Mouse (Mus musculus): ENCODE data around the gene Dync2li1. TPM values are rescaled to one million over a fixed set of nuclear protein-coding genes. Genes with fewer than 3 reads are reported as not detected.

The Dync2li1 gene
- total RNA-seq, 2 experiments from 2014 or later: 22.1 to 24.3 TPM

DNA sequence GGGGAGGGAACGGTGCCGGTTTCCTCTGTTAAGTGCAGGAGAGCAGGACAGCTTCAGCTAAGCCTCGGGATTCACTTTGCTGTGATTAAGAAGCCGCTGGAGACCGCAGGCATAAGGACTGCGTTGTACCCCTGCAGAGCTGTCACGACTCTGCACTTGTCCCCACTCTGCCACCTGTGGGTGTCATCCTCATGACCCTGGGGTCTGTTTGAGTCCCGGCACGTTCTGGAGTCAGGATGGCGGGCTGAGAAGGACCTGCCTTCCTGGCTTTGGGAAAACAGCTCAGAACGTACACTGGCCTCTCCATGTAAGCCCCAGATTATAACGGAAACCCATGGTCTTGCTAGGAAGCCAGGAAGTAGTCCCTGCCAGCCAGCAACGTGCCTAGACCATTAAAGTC is 19.3 kb upstream of the Dync2li1 start:
- intact Hi-C loops (cut with DNase I): no loop called here
- no peak for DNase-seq (ENCODE audit: low spot score in 2 of 2)

GRCm38 (mm10) chr17:84607617-84608016 is 18.7 kb upstream of the Dync2li1 start:
- intact Hi-C loops (cut with DNase I): no loop called here

GRCm38 (mm10) chr17:84608606-84609005 is 17.7 kb upstream of the Dync2li1 start:
- DNase-seq (ENCODE audit: low spot score in 2 of 2): no peak
- intact Hi-C loops (cut with DNase I): no loop called here

More at GRCm38 (mm10) chr17:84607617-84608016, 18.7 kb upstream of the Dync2li1 start:
- no peak for DNase-seq (ENCODE audit: low spot score in 2 of 2)

DNA sequence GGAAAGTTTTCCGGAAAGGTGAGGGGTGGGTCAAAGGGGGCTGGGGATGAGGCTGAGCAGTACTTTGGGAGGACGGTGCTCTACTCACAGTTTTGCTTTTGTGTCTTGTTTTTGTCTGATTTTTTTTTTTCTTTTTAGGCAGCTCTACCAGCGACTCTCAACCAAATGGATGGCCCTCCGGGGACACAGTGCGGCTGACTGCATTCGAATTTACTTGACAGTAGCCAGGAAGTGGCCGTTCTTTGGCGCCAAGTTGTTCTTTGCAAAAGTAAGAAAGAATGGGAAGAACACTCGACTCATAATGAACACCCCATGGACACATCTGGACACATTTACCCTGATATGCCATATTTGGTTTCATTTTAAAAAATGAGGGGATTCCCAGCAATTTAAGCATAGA is 14.8 kb upstream of the Dync2li1 start:
- no peak for DNase-seq (ENCODE audit: low spot score in 2 of 2)
- intact Hi-C loops (cut with DNase I): no loop called here

DNA sequence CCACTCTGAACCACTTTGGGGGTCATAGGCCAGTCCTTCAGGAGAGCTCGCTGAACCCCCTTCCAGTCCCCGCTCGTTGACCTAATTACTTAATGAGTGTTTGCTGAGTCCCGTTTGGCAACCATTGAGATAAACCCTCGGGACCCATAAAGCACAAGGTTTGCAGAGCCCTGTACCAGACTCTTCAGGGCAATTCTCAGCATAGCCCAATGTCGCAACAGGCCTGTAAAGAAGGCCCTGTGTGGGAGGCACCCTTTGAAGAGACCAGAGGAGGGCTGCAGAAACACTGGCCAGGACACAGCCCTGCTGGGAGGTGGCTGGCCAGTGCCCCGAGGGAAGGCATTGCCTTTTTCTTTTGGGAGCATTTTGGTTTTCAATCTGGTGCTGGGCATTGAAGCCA is 14.3 kb upstream of the Dync2li1 start:
- intact Hi-C loops (cut with DNase I): no loop called here
- no peak for DNase-seq (ENCODE audit: low spot score in 2 of 2)

GRCm38 (mm10) chr17:84615811-84616210 is 10.5 kb upstream of the Dync2li1 start:
- intact Hi-C loops (cut with DNase I): no loop called here

GRCm38 (mm10) chr17:84616526-84617074 is 9.7 kb upstream of the Dync2li1 start:
- intact Hi-C loops (cut with DNase I): no loop called here
- DNase-seq (ENCODE audit: low spot score in 2 of 2): no peak

More at GRCm38 (mm10) chr17:84615811-84616210, 10.5 kb upstream of the Dync2li1 start:
- no peak for DNase-seq (ENCODE audit: low spot score in 2 of 2)

- DNase-seq (ENCODE audit: low spot score in 2 of 2): no peak
- intact Hi-C loops (cut with DNase I): no loop called here
Measured at GRCm38 (mm10) chr17:84617953-84618352, 8.3 kb upstream of the Dync2li1 start.

GRCm38 (mm10) chr17:84619112-84619511 is 7.2 kb upstream of the Dync2li1 start:
- DNase-seq (ENCODE audit: low spot score in 2 of 2): no peak
- intact Hi-C loops (cut with DNase I): no loop called here

DNA sequence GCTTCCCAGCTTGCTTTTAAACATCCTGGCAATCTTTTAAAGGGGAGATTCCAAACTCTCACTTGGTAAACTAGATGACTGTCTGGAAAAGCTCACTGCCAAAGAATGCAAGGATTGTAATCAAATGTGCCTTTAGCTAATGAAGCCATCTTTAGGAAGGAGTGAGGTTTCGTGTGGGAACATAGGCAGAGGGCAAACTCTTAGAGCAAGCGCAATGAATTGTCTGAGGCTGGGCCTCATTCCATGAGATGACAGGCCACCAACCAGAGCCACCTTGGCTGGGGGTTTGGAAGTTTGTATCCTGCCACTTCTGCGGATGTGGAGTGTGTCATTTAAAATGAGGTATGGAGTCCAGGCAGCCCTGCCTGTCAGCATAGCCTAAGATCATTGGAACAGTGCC is 6.2 kb upstream of the Dync2li1 start:
- intact Hi-C loops (cut with DNase I): no loop called here
- DNase-seq (ENCODE audit: low spot score in 2 of 2): no peak

DNA sequence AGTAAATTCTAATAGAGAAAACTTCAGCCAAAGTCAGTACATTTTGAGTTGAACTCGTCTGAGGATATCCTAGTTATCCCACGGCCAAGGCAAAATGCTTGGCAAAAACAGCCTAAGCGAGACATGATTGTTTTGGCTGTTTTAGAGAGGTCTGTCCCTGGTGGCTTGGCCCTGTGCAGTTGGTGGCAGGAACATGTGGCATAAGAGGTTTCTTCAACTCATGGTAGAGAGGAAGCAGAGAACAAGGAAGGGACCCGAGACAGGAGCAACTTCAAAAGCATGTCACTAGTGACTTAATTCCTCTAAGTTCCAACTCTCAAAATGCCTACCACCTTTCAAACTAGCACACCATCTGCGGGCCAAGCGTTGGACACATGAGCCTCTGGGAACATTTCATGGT is 5.7 kb upstream of the Dync2li1 start:
- no peak for DNase-seq (ENCODE audit: low spot score in 2 of 2)

GRCm38 (mm10) chr17:84621209-84621608 is 5.1 kb upstream of the Dync2li1 start:
- intact Hi-C loops (cut with DNase I): no loop called here
- no peak for DNase-seq (ENCODE audit: low spot score in 2 of 2)

More for the DNA sequence above, 5.7 kb upstream of the Dync2li1 start:
- intact Hi-C loops (cut with DNase I): no loop called here

DNA sequence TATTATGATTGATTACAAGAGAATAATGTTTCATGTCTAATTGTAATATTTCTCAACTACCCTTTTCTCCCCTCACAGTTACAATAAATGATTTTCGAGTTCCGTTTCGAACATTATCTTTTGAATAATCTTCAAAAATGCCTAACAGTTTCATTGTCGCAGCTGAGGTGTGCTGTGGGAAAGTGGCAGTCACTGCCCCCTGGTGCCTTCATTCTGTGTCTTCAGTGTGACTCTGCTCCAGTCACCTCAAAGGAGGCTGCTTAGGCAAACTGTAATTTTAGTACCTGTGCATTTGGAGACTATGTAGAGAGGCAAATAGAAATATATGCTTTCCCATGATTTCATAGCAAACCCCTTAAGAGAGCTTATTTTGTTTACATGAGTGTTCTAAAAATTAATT is 4.3 kb upstream of the Dync2li1 start:
- intact Hi-C loops (cut with DNase I): no loop called here

GRCm38 (mm10) chr17:84622873-84623272 is 3.4 kb upstream of the Dync2li1 start:
- DNase-seq (ENCODE audit: low spot score in 2 of 2): no peak
- intact Hi-C loops (cut with DNase I): no loop called here

More for the DNA sequence above, 4.3 kb upstream of the Dync2li1 start:
- DNase-seq (ENCODE audit: low spot score in 2 of 2): no peak

DNA sequence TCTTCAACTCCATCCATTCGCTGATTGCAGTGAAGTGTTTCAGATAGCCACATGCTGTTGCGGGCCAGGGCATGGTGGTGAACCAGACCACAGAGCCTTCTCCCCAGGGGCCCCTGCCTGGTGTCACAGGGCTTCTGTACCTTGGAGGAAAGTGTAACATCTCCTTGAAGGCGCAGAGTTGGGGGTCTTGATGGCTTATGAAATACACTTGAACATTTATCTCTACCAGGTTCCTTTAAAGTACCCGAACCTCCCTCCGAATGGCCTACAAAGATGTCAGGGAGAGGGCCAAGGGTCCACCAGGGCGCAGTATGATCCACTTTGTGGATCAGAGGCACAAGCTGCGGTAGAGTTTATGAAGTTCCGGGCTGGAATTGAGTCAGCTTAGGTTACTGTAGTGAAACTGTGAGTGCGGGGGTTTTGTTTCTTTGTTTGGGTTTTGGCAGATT is 585 bp downstream of the Dync2li1 start:
- DNase-seq (ENCODE audit: low spot score in 2 of 2): no peak
- intact Hi-C loops (cut with DNase I): no loop called here

- intact Hi-C loops (cut with DNase I): no loop called here
- DNase-seq (ENCODE audit: low spot score in 2 of 2): no peak
Measured at GRCm38 (mm10) chr17:84627721-84628120, 1.4 kb downstream of the Dync2li1 start.

DNA sequence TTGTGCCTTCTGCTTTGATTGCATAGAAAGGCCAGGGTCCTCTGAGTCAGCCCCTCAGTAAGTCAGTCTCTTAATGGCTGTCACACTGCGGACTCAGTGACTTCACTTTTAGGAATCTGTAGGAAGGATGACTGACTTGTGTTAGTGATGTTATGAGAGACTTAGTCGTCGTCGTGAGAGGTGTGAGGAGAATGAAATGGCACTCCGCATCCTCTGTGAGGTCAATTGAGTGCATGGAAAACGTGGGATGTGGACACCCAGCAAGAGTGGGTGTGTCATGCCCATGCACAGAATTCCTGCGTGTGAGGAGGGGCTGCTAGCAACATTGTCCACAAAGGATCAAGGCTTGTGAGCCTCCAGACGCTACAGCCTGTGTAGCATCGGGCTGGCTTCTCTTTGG is 2.3 kb downstream of the Dync2li1 start:
- no peak for DNase-seq (ENCODE audit: low spot score in 2 of 2)
- intact Hi-C loops (cut with DNase I): no loop called here

GRCm38 (mm10) chr17:84631836-84632235 is 5.5 kb downstream of the Dync2li1 start:
- intact Hi-C loops (cut with DNase I): no loop called here
- DNase-seq (ENCODE audit: low spot score in 2 of 2): no peak

- intact Hi-C loops (cut with DNase I): no loop called here
- DNase-seq (ENCODE audit: low spot score in 2 of 2): no peak
Measured at GRCm38 (mm10) chr17:84633443-84633842, 7.1 kb downstream of the Dync2li1 start.

DNA sequence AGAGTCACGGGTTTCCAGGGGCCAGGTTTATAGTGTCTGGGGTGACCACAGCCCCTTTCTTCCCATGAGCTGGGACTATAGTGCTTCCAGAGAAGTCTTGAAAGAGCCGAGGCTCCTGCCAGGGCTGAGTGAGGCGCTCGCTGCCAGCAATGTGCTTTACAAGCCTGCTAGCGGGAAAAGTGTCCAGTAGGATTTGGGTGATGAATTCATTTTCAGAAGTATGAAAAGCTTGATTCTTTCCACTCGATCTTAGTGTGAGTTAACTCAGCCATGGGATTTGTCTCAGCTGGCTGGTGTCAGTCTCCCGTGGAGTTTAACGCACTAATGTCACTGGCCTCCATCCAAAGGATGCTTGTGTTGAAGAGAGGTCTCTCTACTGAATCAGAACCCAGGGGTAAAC is 10.0 kb downstream of the Dync2li1 start:
- intact Hi-C loops (cut with DNase I): no loop called here
- no peak for DNase-seq (ENCODE audit: low spot score in 2 of 2)

DNA sequence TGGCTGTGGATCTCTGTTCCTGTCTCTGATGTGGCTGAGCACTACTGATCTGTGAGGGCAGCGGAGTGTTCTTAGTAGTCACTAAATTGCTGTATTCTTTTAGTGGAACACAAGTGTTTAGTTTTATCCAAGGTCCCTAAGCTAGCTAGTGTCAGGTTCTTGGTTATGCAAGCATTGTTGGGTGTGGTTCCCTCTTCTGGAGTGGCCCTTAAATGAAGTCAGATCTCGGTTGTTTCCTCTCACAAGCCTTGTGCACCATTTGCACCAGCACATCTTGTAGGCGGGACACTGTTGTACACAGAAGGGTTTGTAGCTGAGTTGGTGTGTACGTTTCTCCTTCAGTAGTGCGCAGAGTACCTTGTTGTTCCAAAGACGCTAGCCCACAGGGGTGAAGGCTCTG is 11.7 kb downstream of the Dync2li1 start:
- DNase-seq (ENCODE audit: low spot score in 2 of 2): no peak
- intact Hi-C loops (cut with DNase I): no loop called here
